Mouse (Mus musculus) splenic B cell, adult 2 months (primary cell): ENCODE data around the gene Orai2.
"Not testable (repeated sequence)": the region's sequence is repeated elsewhere in the genome, so short reads cannot be mapped to it uniquely, and the experiment has no call there.

Source experiments
- DNase-seq: peaks from one replicate; pipeline ENCODE4 v3.0.0-alpha.2; 2011; ENCODE audit warnings: low read depth, low spot score
- H3K27me3 ChIP-seq: 2 replicates; pipeline ENCODE4 v1.6.1; 2012; ENCODE audit warnings: mild to moderate bottlenecking, low read length, moderate library complexity, mixed read lengths; ENCODE audit not compliant: control insufficient read depth, poor library complexity, insufficient read depth, severe bottlenecking
- H3K36me3 ChIP-seq: 2 replicates; pipeline ENCODE4 v1.6.1; 2012; ENCODE audit warnings: mild to moderate bottlenecking, low read length, moderate library complexity, mixed read lengths; ENCODE audit not compliant: control insufficient read depth, poor library complexity, insufficient read depth, severe bottlenecking

Orai2 gene

GRCm38 (mm10) chr5:136170512-136171362, at the start of gene Orai2:
Gene Orai2 (minus strand): TSS chr5:136170713.
- Histone ChIP-seq H3K36me3 (peaks cover 10% of the 10 kb centered on the region), H3K27me3 (no peaks in the 10 kb centered on the region)
- DNase-seq: peak; percentile 86

- Histone ChIP-seq H3K27me3 (no peaks in the 10 kb centered on the region), H3K36me3 (no peaks in the 10 kb centered on the region)
- no peak for DNase-seq
Observed at GRCm38 (mm10) chr5:136218585-136218984, 48.1 kb upstream of the Orai2 start.

GRCm38 (mm10) chr5:136217932-136218381, 47.4 kb upstream of the Orai2 start:
- no peak for DNase-seq
- H3K27me3 ChIP-seq: no peaks in the 10 kb centered on the region
- H3K36me3 ChIP-seq: no peaks in the 10 kb centered on the region

GRCm38 (mm10) chr5:136217004-136217665, 46.6 kb upstream of the Orai2 start:
- no peaks in the 10 kb centered on the region for H3K27me3 ChIP-seq
- H3K36me3 ChIP-seq: no peaks in the 10 kb centered on the region
- no peak for DNase-seq

- Histone ChIP-seq H3K27me3 (no peaks in the 10 kb centered on the region), H3K36me3 (no peaks in the 10 kb centered on the region)
- no peak for DNase-seq
Observed at GRCm38 (mm10) chr5:136215958-136216357, 45.4 kb upstream of the Orai2 start.

GRCm38 (mm10) chr5:136215211-136215610, 44.7 kb upstream of the Orai2 start:
- H3K27me3 ChIP-seq: no peaks in the 10 kb centered on the region
- peak; percentile 36 for DNase-seq
- H3K36me3 ChIP-seq: no peaks in the 10 kb centered on the region

GRCm38 (mm10) chr5:136213716-136214115, 43.2 kb upstream of the Orai2 start:
- Histone ChIP-seq H3K27me3 (no peaks in the 10 kb centered on the region), H3K36me3 (no peaks in the 10 kb centered on the region)
- no peak for DNase-seq

- Histone ChIP-seq H3K36me3 (no peaks in the 10 kb centered on the region), H3K27me3 (no peaks in the 10 kb centered on the region)
- no peak for DNase-seq
Observed at GRCm38 (mm10) chr5:136212716-136213115, 42.2 kb upstream of the Orai2 start.

GRCm38 (mm10) chr5:136211341-136212102, 41.0 kb upstream of the Orai2 start:
- H3K36me3 ChIP-seq, DNase-seq, H3K27me3 ChIP-seq: not testable (repeated sequence)

GRCm38 (mm10) chr5:136210549-136210948, 40.0 kb upstream of the Orai2 start:
- Histone ChIP-seq H3K27me3 (no peaks in the 10 kb centered on the region), H3K36me3 (no peaks in the 10 kb centered on the region)
- DNase-seq: no peak

GRCm38 (mm10) chr5:136201832-136202231, 31.3 kb upstream of the Orai2 start:
- no peaks in the 10 kb centered on the region; the same call in 1 of the 2 replicates for H3K36me3 ChIP-seq
- peak; percentile 72 for DNase-seq
- H3K27me3 ChIP-seq: no peaks in the 10 kb centered on the region

GRCm38 (mm10) chr5:136199526-136199925, 29.0 kb upstream of the Orai2 start:
- peak; percentile 43 for DNase-seq
- no peaks in the 10 kb centered on the region for H3K27me3 ChIP-seq
- peaks cover 7% of the 10 kb centered on the region; the same call in 1 of the 2 replicates for H3K36me3 ChIP-seq

- peak; percentile 99 for DNase-seq
- Histone ChIP-seq H3K36me3 (peaks cover 7% of the 10 kb centered on the region; the same call in 1 of the 2 replicates), H3K27me3 (no peaks in the 10 kb centered on the region)
Observed at GRCm38 (mm10) chr5:136198474-136199391, 28.2 kb upstream of the Orai2 start, which contains the start of gene Prkrip1. Gene Prkrip1 (minus strand): TSS chr5:136198963.

GRCm38 (mm10) chr5:136191870-136192269, 21.4 kb upstream of the Orai2 start:
- Histone ChIP-seq H3K36me3 (peaks cover 16% of the 10 kb centered on the region), H3K27me3 (no peaks in the 10 kb centered on the region)
- no peak for DNase-seq
